Mouse (Mus musculus) ES-CJ7 (cell line): ENCODE measurements at regions not wholly inside any gene's neighbourhood (a gene's known extent, or its start where the extent isn't known, plus 50 kb on each side); places are given as distances from the start of the nearest gene placed in this dataset.

Experiments used
- DNase-seq: peaks from one replicate; pipeline ENCODE4 v3.0.0; 2011; ENCODE audit warnings: low read depth, low spot score

DNA sequence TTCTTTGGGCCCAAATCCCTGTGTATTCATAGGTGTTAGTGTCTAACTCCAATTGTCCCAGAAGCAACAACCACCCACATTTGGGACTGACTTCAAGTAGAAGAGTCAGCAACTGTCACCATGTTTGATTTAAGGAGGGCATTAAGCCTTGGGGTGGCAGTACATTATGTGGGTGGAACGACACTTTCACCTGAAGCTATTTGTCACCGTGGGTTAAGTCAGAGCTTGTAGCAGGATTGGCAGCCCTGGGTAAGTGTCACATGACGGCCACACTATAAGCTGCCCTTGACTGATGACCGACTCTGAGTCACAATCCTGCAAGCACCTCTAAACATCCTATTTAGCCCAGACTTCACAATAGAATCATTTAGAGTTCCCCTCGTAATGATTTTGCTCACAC is 236.7 kb upstream of the A1bg start:
- DNase-seq: no peak

DNA sequence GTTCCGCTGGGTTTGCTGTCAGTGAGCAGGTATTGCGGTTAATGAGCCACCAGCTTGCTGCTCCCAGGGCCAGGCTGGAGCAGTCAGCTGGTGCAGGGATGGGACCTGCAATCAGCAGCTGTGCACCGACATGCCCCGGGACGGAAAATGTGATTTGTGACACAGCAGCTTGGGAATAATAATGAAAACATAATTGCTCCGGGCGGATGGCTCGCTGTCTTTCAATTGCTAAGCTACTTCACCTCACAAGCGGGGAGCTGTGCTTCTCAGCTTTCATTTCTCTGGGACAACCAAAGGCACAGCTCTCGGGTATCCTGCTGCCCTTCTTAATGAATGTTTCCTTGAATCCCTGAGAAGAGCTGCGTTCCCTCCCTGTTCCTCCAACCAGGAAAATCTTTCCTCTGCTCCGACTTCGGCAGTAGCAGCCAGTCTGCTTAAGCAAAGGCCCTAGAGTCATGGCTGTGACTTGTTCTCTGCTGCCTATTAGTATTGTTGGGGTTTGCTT is 235.3 kb upstream of the A1bg start:
- DNase-seq: peak; percentile 6

DNA sequence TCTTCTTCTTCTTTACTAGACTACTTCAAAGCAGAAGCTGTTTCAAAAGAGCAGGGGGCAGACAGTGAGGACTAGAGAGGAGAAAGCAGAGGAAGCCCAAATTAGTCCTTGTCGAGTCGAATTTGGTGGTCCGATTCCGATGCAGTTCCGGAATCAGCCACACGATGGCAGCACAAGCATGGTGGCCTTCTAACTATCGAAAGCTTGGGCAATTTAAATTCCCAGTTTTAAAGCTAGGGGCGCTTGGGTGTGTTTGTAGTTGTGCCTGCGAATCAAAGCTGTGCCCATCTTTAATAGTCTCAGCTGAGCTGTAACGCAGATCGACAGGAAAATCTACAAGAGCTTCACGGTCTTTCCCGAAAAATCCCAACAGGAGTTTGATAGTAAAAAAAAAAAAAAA is 234.7 kb upstream of the A1bg start:
- peak; percentile 84 for DNase-seq

DNA sequence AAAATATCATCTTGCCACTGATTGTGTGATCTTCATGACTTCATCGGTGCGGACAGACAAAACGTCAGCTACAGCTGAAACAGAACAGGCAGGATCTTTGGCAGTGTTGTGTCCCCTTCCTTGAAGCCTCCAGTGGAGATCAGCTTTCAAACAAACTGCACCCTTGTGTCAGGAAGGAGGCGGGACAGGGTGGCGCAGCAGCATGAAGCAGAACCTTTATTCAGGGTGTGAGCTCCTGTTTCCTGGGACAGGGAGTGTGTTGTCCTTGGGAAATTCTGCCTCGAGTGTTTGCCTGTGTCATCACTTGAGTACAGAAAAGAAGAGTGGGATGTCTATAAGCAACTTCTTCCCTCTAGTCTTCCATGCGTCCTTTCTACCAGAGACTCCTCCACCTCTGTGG is 232.7 kb upstream of the A1bg start:
- no peak for DNase-seq

DNA sequence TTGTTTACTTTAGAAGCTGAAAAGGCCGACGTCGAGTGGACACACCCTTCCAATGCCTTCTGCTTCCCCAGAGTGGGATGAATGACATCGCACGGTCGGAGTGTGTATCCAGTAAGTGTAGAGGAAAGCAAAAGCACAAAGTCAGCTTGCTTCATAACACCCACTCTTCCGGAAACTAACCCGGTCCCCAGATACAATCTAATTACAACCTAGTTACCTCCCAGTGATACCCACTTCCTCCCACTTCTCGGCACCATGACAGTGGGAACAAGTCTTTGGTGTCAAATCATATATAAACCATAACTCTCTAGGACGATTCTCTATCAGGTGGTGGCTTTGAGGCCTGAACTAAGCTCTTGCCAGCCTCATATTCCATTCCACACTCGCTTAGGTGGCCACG is 231.4 kb upstream of the A1bg start:
- no peak for DNase-seq

DNA sequence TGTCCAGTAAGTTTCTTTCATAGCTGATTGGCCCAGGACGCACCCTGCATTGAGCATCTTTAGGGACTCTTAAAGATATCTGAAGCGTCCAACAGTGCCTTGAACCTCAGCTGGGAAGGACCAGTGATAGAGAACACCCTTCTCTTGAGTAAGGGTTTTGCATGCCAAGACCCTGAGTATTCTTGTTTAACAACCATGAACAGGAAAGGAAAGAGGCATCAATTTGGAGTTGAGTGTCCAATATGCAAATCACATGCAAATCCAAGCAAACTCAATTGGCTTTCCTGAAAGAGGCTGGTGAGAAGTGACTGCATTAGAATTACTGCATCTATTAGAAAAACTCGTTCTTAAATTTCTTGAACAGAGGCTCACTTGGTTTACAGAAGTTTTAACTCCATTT is 220.0 kb upstream of the A1bg start:
- DNase-seq: no peak

DNA sequence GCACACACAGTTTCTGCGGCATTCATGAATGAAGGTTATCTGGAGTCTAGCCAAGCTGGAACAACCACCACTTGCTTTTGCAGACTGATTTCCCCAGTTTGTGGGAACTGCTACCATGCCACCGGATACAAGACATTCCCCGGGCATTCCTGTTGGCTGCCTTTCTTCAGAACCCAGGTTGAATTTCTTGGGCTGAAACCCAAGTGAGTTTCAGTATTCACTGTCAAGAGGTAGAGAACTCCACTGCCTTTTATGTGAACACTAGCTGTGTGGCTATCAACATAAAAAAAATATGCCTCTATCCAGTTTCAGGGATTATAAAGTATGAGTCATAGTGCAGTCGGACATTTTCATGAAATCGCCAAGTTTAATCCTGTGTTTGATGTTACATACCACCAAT is 216.3 kb upstream of the A1bg start:
- DNase-seq: no peak

DNA sequence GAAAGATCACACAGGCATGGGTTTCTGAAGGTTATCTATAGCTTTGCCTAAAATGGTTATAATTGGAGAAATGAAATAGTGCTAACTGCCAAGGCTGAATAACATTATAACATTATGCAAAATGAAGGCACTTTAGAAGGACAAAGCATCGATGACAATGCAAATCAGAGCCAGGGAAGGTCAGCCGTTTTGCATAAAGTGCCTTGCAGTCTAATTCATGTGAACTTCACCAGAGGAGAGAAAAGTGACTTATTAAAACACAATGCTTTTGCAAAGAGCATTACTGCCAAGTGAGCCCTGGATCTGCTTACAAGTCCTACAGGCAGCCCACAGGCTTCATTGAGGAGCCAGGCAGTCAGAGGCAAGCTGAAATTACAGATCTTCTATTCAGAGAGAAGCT is 214.0 kb upstream of the A1bg start:
- no peak for DNase-seq

DNA sequence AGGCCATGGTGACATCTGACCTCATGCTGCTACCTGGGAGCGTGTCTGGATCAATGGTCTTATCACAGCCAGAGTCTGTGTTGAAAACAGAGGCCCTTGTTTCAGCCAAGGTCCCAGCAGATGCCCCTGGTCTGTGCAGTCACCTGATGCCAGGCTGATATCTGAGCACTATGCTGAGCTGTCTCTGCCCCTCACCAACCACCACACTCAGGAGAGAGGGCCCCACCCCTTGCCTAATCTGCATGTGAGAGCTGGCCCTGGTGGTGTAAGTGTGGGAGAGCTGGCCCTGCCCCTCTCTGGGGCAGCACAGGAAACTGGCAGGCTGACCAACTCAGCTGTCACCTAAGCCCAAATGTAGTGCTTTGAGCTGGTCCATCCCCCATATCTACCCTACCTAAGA is 210.5 kb upstream of the A1bg start:
- DNase-seq: no peak

DNA sequence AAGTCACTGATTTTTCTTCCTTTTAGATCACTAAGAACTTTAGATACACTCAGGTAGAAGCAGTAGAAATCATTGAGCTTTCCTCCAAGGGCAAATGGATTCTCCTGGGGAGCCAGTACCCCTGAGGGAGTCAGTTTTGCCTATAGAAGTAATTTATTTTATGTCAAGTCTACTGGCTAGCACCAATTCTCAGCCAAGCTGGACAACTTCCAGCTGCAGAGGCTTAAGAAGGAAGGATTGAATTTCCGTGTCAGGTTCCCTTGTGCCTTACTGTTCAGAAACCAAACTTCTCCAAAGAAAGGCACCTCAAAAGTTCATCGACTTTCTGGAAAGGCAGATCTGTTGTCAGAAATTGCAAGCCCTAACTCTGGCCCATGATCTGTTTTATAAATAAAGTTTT is 205.2 kb upstream of the A1bg start:
- no peak for DNase-seq

DNA sequence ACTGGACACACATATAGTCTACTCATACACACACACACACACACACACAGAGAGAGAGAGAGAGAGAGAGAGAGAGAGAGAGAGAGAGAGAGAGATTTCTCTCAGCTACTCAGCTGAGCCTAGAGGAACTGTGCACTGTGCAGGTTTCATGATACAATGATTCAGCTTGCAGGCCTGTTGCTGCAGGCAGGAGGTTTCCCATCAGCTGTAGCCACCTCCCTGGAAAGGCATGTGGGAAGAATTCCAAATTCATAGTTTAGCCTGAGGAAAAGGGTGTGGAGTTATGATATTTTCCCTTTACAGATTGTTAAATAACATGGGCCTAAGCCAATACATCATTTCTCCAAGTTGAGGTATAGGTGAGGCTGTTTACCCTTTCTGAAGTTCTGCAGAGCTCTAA is 204.3 kb upstream of the A1bg start:
- DNase-seq: no peak

DNA sequence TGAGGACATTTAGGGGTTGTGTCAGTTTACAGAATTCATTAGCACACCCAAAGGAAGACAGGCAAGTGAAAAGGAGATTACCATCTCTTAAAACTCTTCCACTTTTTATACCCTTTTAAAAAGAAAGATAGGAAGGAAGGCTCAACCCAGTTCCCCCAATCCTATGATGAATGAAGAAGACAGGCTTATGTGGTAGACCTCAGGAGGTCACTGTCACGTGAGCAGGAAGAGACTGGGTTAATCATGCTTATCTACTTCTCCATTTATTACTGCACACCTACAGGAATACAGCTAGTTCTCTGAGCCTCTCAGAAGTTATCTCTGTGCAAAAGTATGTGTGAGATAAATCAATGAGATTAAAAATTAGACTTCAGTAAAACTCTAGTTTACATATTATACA is 194.1 kb upstream of the A1bg start:
- DNase-seq: no peak

DNA sequence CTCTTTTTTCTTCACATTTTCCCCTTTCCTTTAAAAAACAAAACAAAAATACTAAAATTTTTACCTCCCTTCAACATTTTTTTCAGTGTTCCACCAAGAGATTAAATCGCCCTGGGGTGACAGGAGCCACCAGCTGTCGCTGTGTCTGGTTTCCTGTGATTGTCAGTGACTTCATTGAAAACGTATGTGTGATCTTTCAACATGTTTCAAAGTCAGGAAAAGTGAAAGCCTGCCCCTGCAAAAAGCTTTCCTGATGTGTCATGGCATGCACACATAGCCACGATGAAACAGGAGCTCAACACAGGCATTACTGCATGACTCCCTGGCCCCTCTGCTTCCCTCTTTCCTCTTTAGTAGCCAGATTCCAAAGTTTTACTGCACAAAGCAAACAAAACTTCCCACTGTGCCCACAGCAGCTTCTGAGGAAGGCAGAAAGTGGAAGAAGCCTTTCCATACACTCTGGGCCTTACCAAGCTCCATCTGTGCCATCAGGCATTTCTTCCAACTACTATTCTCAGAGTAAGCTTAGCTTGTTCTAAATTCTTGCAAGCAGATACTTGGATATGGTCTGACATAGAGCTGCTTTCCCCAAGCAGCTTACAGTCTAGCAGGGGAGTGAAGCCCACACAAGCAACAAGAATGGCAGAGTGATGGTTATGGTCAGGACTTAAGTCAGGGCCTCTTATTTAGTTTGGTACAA is 186.8 kb upstream of the A1bg start:
- no peak for DNase-seq

DNA sequence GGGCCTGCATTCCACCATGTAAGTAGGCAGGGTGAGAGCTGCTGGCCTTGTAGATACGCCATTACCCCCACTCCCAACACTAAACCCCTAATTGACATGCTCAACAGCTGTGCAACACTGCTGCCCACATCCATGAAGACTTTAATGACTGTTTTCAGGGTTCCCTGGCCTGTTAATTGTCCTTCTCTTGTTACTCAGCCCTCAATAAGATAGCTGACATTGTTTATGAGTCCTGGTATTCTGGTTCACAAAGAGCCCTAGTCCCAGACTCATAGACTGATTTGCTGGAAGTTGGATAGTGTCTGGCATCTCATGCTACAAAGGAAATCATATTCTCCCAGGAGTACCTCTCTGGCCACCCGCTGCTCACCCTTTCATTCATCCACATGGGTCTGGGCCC is 186.1 kb upstream of the A1bg start:
- DNase-seq: no peak

DNA sequence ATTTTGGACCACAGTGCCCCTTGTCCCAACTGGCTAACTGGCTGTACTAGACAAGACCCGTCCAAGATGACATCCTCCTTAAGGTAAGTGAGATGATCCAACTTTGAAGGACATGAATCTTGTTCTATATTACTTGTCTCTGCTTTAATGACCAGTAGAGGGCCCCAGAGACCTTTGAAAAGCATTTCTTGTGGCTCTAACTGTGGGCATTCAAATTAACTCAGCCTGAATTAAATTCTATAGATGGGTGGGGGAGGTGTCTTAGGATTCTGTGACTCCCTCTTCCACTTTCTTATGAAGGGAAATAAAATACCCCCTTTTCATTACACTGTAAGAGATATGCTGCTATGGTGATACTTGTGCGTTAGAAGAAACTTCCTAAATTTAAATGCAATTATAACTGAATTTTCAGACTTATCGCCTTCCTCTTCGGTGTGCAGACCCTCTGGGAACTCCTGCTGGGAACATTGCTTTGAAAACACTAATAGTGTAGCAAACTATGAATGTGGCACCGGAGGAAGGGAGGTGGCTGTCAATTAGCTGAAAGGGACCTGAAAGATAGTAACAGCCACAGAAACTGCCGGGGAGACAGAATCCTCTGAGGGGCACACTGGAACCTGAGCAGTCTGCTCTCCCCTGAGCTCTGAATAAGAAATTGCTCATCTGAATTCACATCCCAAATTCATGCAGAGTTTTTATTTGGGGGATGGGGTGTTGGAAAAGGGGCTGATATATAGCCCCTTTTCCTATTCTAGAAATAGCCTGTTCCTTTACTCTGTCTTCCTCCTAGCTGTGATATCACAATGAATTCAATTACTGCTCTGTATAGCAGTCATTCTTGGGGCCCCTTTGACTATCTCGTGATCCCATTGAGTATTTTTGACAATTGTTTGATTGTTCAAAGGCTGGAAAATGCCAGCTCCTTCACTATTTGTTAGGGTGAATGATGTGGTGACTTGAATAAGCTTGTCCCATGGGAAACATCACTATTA is 179.9 kb upstream of the A1bg start:
- peak; percentile 41 for DNase-seq

DNA sequence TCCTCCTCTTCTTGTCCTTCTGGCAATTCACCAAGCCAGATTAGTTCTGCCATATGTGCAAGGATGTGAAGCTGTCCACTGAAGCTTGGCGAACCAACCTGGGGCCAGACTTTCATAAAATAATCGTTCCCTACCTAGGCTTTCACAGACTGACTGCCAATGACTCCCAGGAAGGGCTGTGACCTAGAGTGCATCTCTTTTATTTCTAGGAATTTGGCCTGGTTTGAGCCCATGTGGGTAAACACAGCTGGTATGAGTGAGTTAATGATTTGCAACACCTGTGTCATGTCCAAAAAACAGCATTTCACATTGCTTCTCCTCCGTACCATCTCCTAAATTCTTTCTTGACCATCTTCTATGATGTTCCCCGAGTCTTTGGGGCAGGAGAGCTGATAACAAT is 178.0 kb upstream of the A1bg start:
- DNase-seq: no peak

DNA sequence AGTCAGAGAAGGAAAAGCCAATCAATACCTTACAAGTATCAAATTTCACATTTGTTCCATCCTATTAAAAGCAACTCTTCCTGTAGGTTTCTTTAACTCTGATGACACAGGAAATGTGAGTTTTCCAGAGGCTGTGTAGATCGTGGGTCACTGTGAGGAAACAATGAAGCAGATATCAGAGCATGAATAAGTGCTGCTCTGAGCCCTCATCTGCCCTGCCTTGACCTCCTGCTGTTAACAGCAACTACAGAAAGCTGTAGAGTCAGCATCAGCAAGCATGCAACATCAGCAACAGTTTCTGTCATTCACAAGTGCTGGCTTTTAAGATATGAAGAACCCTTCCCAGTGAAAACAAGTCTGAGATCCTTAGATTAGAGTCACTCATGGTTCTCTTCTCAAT is 176.2 kb upstream of the A1bg start:
- DNase-seq: no peak

DNA sequence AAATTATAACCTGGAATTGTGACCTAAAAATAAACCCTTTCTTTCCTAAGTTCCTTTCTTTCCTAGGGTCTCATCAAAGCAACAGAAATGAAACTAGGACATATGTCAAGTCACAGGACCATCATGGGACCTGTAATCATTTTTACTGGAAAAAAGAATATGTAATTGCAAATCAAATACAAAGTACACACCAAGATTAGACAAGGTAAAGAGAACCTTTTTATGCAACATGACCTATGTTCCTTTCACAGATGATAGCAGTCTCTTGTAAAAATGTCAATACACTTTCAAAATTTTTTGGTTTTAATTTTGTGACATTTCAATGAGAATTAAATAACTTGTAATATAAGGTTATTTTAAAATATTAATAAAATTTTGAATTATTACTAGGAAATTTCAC is 175.7 kb upstream of the A1bg start:
- no peak for DNase-seq

DNA sequence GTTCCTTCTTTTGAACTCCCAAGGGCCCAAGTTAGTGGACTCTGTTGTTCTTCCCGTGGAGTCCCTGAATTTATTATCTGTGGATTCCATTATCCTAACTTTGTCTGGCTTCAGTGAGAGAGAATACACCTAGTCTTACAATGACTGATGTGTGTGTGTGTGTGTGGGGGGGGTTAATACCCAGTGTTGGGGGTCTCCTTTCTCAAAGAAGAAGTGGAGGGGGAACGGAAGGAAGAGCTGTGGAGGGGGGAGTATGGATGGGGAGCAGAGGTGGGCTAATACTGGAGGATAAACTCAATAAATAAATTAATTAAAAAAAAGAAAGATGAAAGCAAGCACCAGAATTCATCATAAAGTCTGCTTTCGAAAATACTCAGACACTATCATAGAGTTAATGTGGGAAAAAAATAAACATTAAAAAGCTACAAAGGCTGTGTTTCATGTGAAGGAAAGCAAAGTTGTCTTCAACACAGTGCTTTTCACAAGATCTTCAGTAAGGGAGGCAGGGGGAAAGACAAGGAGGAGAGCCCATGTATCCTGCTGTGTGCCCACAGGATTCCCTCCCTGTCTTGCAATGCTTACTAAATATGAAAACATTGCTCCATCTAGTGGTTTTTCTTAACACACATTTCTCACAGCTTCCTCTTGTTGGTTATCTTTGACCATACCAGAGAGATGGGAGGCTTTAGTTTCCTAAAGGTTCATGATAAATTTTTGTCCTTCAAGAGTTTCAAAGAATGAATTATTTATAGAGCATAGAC is 173.4 kb upstream of the A1bg start:
- peak; percentile 30 for DNase-seq

DNA sequence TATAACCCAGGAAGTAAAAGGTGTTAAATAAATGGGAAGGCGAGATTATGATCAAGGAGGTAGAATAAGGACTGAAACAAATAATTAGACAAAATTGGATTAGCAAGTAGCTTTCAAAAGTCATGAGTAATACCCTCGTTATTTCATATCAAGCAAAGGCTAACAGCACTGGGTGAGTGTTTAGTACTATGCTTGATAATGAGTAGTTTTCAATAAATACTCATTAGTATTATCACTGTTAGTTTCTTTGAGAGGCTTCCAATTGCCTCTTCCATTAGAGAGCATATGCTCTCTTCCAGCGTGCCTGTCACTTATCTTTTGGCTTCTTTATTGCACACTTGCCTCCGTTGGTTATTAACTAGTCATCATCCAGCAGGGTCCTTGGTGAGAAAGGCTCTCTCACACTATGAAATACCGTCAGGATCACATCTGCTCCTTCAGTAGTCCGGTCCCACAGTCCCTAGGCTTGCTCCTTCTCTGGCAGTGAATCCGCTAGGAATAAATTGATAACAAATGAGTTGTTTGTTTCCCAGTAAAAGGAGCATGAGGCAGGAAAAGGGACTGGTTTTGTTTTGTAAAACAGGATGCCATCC is 132.3 kb upstream of the A1bg start:
- DNase-seq: no peak

DNA sequence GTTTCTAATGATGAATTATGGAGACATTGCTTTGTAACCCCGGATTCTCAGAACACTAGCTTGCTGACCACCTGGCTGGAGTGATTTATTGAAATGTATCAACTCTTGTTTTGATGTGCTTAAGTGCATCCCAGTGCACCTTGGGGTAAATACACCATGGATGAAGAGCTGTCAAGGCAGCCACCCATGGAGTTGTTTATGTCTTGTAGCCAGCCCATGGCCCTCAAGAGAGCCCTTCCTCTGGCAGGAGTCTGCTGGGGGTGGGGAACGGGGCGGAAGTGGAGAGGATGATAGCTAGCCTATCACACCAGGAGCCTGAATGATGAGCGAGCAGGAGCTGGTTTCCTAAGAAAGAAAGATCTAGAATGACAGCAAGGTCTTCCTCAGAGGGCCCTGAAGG is 128.6 kb upstream of the A1bg start:
- DNase-seq: no peak

DNA sequence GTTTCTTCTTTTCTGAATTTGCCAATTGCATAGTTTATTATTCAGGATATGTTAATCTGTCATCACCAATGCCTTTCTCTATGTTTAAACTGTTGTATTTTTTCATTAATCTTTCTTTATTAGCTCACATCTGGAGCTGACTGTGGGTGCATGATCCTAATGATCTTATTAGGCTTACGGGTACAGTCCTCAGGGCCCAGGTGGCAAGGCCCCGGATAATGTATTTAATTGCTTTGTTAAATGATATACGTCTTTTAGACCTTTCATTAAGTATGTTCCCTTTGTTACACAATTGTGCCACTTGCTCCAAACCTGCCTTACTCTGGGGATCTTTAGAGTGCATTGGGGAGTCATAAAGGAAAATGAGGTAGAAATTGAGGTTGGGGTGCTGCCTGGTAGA is 86.7 kb upstream of the A1bg start:
- DNase-seq: no peak
